ENCODE assay signal across 16 mouse cellular contexts in the genomic region with DNA sequence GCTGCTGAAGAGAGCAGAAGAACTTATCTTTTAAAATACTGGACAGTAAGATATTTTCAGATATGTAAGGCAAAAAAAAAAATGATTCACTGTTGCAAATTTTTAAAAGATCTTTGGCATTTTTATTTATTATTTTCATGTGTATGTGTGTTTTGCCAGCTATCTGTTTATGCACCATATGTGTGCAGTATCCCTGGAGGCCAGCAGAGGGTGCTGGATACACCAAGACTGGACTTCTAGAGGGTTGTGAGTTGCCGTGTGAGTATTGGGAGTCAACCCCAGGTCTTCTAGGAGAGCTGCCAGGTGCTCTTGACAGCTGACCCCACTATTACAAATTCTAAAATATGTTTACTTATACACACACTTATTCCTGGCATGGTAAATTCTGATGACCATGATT. TPM values are rescaled to one million over a fixed set of nuclear protein-coding genes. Genes with fewer than 3 reads are reported as not detected.
DNase-seq lines count a peak whose midpoint lies in the region; ATAC-seq and TF ChIP-seq lines count a peak whose summit lies in the region.
"Had no signal": no experiment of that assay in that cellular context is flagged by ENCODE, and none has a peak within 500 bp of the region (broad histone marks: within the 10 kb centered on the region; RNA-seq: fewer than 3 reads in every experiment).

No protein-coding gene starts in this region.

- no peak for DNase-seq in cerebellum, adult 2 months
- DNase-seq in cerebellum, adult 18-20 months = no peak
- DNase-seq in heart, postnatal 0 days (ENCODE audit: low spot score) = no peak
- no peak for DNase-seq in heart, adult 9 months (ENCODE audit: low spot score in 2 of 2)
- DNase-seq in lung, adult 2 months = no peak
- DNase-seq in lung, postnatal 10 days = no peak
- DNase-seq in spleen, adult 18-20 months = no peak
- DNase-seq: heart, adult 18-20 months; thymus, postnatal 4 days had no signal

- 0 out of 2 replicates have a peak, but pooled peaks cover 4% of the 10 kb centered on the region for H3K36me3 ChIP-seq in heart, postnatal 0 days (replicated peaks; ENCODE audit: control insufficient read depth, insufficient read depth, low read length)
- H3K36me3 ChIP-seq: liver, embryonic 15.5 days; neural tube, embryonic 12.5 days had no signal

- H3K4me1 ChIP-seq in cerebellum, adult 2 months (ENCODE audit: control insufficient read depth, insufficient read depth, low read length) = no peaks in the 10 kb centered on the region
- peaks cover 9% of the 10 kb centered on the region for H3K4me1 ChIP-seq in heart, postnatal 0 days (ENCODE audit: control insufficient read depth, insufficient read depth)
- peaks cover 4% of the 10 kb centered on the region for H3K4me1 ChIP-seq in lung, adult 2 months (ENCODE audit: control insufficient read depth, insufficient read depth, low read length)
- H3K4me1 ChIP-seq in bone marrow macrophage, adult 2 months (ENCODE audit: control insufficient read depth, insufficient read depth, low read length) = peaks cover 6% of the 10 kb centered on the region

- H3K27ac ChIP-seq in cerebellum, adult 2 months (ENCODE audit: insufficient read depth, low read length) = no peak overlapping the region
- no peak overlapping the region for H3K27ac ChIP-seq in heart, postnatal 0 days (ENCODE audit: low read depth)
- H3K27ac ChIP-seq in bone marrow macrophage, adult 2 months (ENCODE audit: insufficient read depth, low read depth, low read length) = no peak overlapping the region
- H3K27ac ChIP-seq: hindbrain, embryonic 14.5 days; liver, embryonic 15.5 days; neural tube, embryonic 12.5 days had no signal

- H3K9ac ChIP-seq in heart, postnatal 0 days (replicated peaks; ENCODE audit: low read depth, low read length) = no peak overlapping the region
- H3K9ac ChIP-seq: hindbrain, embryonic 14.5 days; liver, embryonic 15.5 days; neural tube, embryonic 12.5 days had no signal

- TF ChIP-seq CTCF in cerebellum, adult 2 months (IDR thresholded peaks at IDR 0.05; ENCODE audit: borderline replicate concordance, insufficient read depth, low read depth, low read length) = peak; percentile 19; the same call in 1 of the 2 replicates
- peak; percentile 42 for TF ChIP-seq CTCF in heart, postnatal 0 days (IDR thresholded peaks at IDR 0.05; ENCODE audit: low read depth)
- peak; percentile 7; the same call in 1 of the 2 replicates for TF ChIP-seq CTCF in lung, adult 2 months (IDR thresholded peaks at IDR 0.05; ENCODE audit: insufficient read depth, low read length)
- peak; percentile 40; the same call in 1 of the 2 replicates for TF ChIP-seq CTCF in bone marrow macrophage, adult 2 months (IDR thresholded peaks at IDR 0.05; ENCODE audit: low read depth, low read length)

- whole genome bisulfite sequencing in cerebellum, adult 2 months = 66% methylated on average over 1 of the region's 1 CpGs
- WGBS in heart, postnatal 0 days = 52% methylated on average over 1 of the region's 1 CpGs
- 62% methylated on average over 1 of the region's 1 CpGs for WGBS in lung, adult 2 months

- H3K4me2 ChIP-seq in heart, postnatal 0 days (ENCODE audit: low read depth, low read length) = no peak overlapping the region
- H3K4me2 ChIP-seq: hindbrain, embryonic 14.5 days; liver, embryonic 15.5 days; neural tube, embryonic 12.5 days had no signal

- H3K9me3 ChIP-seq in heart, postnatal 0 days (replicated peaks; ENCODE audit: control insufficient read depth, low read length) = no peaks in the 10 kb centered on the region
- H3K9me3 ChIP-seq: liver, embryonic 15.5 days; neural tube, embryonic 12.5 days had no signal

- H3K4me3 ChIP-seq in cerebellum, adult 2 months (replicated peaks; ENCODE audit: insufficient read depth, low read depth, low read length) = no peak overlapping the region
- no peak overlapping the region for H3K4me3 ChIP-seq in heart, postnatal 0 days (ENCODE audit: low read depth, low read length)
- no peak overlapping the region for H3K4me3 ChIP-seq in lung, adult 2 months (replicated peaks; ENCODE audit: extremely low read depth, low read depth, low read length)
- H3K4me3 ChIP-seq in bone marrow macrophage, adult 2 months (ENCODE audit: insufficient read depth, low read length) = no peak overlapping the region
- H3K4me3 ChIP-seq: erythroblast, embryonic 14.5 days; liver, embryonic 15.5 days; neural tube, embryonic 12.5 days had no signal

- no peak for TF ChIP-seq POLR2A in cerebellum, adult 2 months (IDR thresholded peaks at IDR 0.05; ENCODE audit: borderline replicate concordance, insufficient read depth, low read length)
- TF ChIP-seq POLR2A in lung, adult 2 months (IDR thresholded peaks at IDR 0.05; ENCODE audit: borderline replicate concordance, extremely low read depth, low read depth, low read length) = no peak
- TF ChIP-seq POLR2A in bone marrow macrophage, adult 2 months (IDR thresholded peaks at IDR 0.05; ENCODE audit: borderline replicate concordance, low read depth, low read length) = no peak

- no peaks in the 10 kb centered on the region for H3K27me3 ChIP-seq in cerebellum, adult 2 months (ENCODE audit: control insufficient read depth, insufficient read depth, low read length)
- H3K27me3 ChIP-seq in heart, postnatal 0 days (ENCODE audit: control insufficient read depth, insufficient read depth, low read length) = no peaks in the 10 kb centered on the region
- H3K27me3 ChIP-seq: liver, embryonic 15.5 days; neural tube, embryonic 12.5 days had no signal

- ATAC-seq in heart, postnatal 0 days (ENCODE audit: insufficient read depth, low read depth) = no peak
- ATAC-seq: midbrain, embryonic 16.5 days had no signal

- TF ChIP-seq EP300 in heart, postnatal 0 days (IDR thresholded peaks at IDR 0.05; ENCODE audit: low read depth) = no peak

RNA-seq across cellular contexts. Expression of gene Dcun1d2, which starts 4.7 kb away (rescaled TPM):
- polyA plus RNA-seq in cerebellum, adult 2 months (2012; rRNA removed) = 61.6 and 62.3 TPM in 2 replicates
- 31.8 and 37.7 TPM in 2 replicates for total RNA-seq in heart, postnatal 0 days (2014; rRNA removed; ENCODE audit: low replicate concordance)
- 27.8 and 30.5 TPM in 2 replicates for polyA plus RNA-seq in heart, postnatal 0 days (2015; fragmentation: Nextera tagmentation; extraction: Ambion mirVana)
- 19.7 and 23.3 TPM in 2 replicates for polyA plus RNA-seq in lung, adult 2 months (2012; rRNA removed)
- 15.4 and 16.2 TPM in 2 replicates for polyA plus RNA-seq in bone marrow macrophage, adult 2 months (2012; ENCODE audit: insufficient read depth, insufficient read length, missing spikeins)

RNA-seq across cellular contexts. Expression of gene Tmco3, which starts 4.8 kb away (rescaled TPM):
- polyA plus RNA-seq in cerebellum, adult 2 months (2012; rRNA removed) = 46.9 and 55.2 TPM in 2 replicates
- 9.0 and 10.8 TPM in 2 replicates for total RNA-seq in heart, postnatal 0 days (2014; rRNA removed; ENCODE audit: low replicate concordance)
- polyA plus RNA-seq in heart, postnatal 0 days (2015; fragmentation: Nextera tagmentation; extraction: Ambion mirVana) = 16.7 and 18.3 TPM in 2 replicates
- 35.4 and 39.4 TPM in 2 replicates for polyA plus RNA-seq in lung, adult 2 months (2012; rRNA removed)
- 36.8 and 41.8 TPM in 2 replicates for polyA plus RNA-seq in bone marrow macrophage, adult 2 months (2012; ENCODE audit: insufficient read depth, insufficient read length, missing spikeins)

RNA-seq across cellular contexts. Expression of gene Adprhl1, which starts 29.2 kb away (rescaled TPM):
- polyA plus RNA-seq in cerebellum, adult 2 months (2012; rRNA removed) = 2.2 and 2.5 TPM in 2 replicates
- 252 and 255 TPM in 2 replicates for total RNA-seq in heart, postnatal 0 days (2014; rRNA removed; ENCODE audit: low replicate concordance)
- polyA plus RNA-seq in heart, postnatal 0 days (2015; fragmentation: Nextera tagmentation; extraction: Ambion mirVana) = 317 and 337 TPM in 2 replicates
- polyA plus RNA-seq in lung, adult 2 months (2012; rRNA removed) = 0.91 and 2.2 TPM in 2 replicates
- not detected in 2 replicates for polyA plus RNA-seq in bone marrow macrophage, adult 2 months (2012; ENCODE audit: insufficient read depth, insufficient read length, missing spikeins)
- polyA plus RNA-seq: erythroblast, embryonic 14.5 days; hindbrain, embryonic 14.5 days; kidney, embryonic 14.5 days had no signal

RNA-seq across cellular contexts. Expression of gene Tfdp1, which starts 55.4 kb away (rescaled TPM):
- polyA plus RNA-seq in cerebellum, adult 2 months (2012; rRNA removed) = 72.1 and 74.7 TPM in 2 replicates
- total RNA-seq in heart, postnatal 0 days (2014; rRNA removed; ENCODE audit: low replicate concordance) = 20.9 and 38.6 TPM in 2 replicates
- 47.4 and 48.0 TPM in 2 replicates for polyA plus RNA-seq in heart, postnatal 0 days (2015; fragmentation: Nextera tagmentation; extraction: Ambion mirVana)
- 17.1 and 28.0 TPM in 2 replicates for polyA plus RNA-seq in lung, adult 2 months (2012; rRNA removed)
- polyA plus RNA-seq in bone marrow macrophage, adult 2 months (2012; ENCODE audit: insufficient read depth, insufficient read length, missing spikeins) = 50.0 and 52.0 TPM in 2 replicates

Comparison
In these comparisons a context has a peak if more than half of its experiments do, and no peak if none do; other contexts are left out.
1. RNA of gene Adprhl1, which starts 29.2 kb away (polyA plus RNA-seq): 317 to 337 TPM in heart, postnatal 0 days; 2.2 to 2.5 TPM in cerebellum, adult 2 months, 0.91 to 2.2 TPM in lung, adult 2 months and not detected in bone marrow macrophage, adult 2 months; every median in the first group is over 10 times any median in the second.
2. Peak in every context shown above with its lines, with median percentiles within 50 percentile points of each other: CTCF ChIP-seq.